Mouse (Mus musculus) gastrocnemius, postnatal 4 days (tissue): ENCODE results near the gene Tmem150c. TPM values are rescaled to one million over a fixed set of nuclear protein-coding genes. Genes with fewer than 3 reads are reported as not detected.

Source experiments
- DNase-seq, 2 experiments: peaks; one replicate each; pipeline ENCODE4 v3.0.0; 2021 to 2022; ENCODE audit warnings: low spot score in 2 of 2, mixed read lengths in 2 of 2
- long read RNA-seq, 2 experiments: library from polyadenylated mRNA; stranded (forward); transcript quantifications; one replicate each; pipeline ENCODE4 v2.0.0; 2021
- total RNA-seq, 2 experiments: library from RNA; stranded (reverse); gene quantifications; 2 replicates each; pipeline ENCODE4 v1.2.3; 2021

Gene Tmem150c
- total RNA-seq: 1 to 10 TPM; 5.1 to 5.7 TPM
- long read RNA-seq, experiment 1, partial matches to known transcripts: 1 of 3 reads
- long read RNA-seq, experiment 1, other reads (novel, unspliced or antisense): 2 of 3 reads
- long read RNA-seq, experiment 2, partial matches to known transcripts: 0 of 3 reads
- long read RNA-seq, experiment 2, other reads (novel, unspliced or antisense): 2 of 3 reads

DNA sequence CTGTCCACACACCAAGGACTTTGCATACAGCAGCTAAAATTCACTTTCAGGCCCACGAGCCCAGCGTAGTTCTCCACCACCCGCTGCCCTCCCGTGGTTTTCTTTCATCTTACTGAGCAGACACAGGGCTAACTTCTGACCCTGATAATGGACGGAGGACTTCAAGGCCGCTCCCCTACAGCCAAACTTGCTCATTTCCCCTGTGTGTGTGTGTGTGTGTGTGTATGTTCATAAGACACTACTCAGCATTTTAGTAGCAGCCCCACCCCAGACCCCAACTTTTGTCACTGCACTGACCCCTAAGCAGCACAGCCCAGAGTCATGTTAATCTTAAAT is at the start of gene Tmem150c:
TSS of gene Tmem150c (minus strand) at position 171 of the 336 bp plus-strand sequence.
- no peak for DNase-seq

DNA sequence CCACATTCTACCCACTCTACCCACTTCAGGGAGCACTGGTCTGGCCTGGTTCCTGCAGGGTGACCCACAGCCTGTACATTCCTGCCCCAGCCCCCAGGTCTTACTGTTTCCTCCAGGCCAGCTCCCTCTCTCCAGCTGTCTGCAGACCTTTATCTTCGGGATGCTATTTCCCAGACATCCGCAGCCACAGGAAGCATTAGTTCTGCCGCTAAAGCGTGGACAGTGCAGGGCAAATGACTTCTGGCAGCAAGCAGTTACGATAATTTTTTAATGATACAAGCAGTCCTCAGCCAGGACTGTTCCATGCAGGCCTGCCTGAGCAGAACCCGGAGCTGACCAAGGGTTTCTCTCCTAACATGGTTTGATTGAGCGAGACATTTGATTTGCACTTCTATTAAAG is 49.5 kb upstream of the Tmem150c start:
- no peak for DNase-seq

DNA sequence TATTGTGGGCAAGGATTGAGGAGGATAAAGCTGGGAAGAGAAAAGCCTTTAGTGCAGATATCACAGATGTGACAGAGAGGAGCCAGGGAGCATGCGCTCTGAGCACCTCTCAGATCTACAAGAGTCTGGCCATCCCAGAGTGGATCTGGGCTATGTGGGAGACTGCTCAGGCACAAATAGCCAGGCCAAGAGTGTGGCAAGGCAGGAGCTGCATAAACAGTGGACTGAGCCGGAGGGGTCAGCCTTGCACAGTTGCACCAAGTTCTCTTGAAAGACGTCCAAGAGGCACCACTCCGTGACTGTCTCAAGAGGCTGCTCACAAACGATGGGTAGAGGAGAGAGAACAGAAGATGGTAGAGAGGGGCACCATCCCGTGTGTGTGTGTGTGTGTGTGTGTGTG is 47.1 kb upstream of the Tmem150c start:
- no peak for DNase-seq

DNA sequence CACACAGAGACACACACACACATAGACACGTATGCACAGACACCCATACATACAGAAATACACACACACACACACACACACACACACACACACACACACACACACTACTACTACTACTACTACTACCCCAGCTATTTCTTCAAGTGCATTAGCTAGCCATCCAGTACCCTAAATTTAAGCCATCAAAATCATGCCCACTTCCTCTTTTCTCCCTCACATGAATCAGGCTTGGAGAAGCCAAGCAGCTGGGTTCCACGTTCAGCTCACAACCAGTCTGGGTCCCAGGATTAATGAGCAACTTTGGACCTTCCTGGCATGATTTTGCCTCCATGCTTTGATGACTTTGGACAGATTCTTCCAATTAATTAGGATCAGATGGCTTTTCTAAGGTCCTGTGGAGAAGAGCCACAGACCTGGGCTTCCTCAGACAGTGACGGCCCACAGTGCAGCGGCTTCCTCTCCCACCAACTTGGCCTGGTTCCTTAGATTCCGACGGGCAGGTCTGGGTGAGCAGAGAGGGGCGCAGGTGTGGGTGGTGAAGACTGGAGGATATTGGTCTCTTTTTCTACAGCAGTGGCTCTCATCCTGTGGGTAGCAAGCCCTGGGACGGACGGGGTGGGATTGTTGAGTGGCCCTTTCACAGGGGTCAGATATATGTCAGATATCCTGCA is 46.0 kb upstream of the Tmem150c start:
- no peak for DNase-seq

DNA sequence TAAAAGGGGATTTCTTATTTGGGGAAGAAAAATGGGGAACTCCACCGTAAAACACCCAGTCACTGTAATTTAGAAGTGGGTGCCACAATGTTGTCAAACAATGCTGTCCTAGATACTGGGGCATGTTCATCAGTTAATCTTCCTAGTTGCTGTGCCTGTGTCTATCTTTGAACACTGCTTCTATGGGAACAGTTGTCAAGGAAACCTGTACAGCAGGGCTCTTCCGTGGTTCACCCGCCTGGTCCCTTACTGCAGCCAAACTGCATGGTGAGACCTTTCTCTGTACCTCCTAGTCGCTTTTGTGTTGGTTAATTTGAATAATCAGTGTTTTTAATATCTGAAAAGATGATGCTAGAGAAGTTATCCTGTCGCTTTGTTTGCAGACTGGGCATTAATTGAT is 41.2 kb upstream of the Tmem150c start:
- no peak for DNase-seq

DNA sequence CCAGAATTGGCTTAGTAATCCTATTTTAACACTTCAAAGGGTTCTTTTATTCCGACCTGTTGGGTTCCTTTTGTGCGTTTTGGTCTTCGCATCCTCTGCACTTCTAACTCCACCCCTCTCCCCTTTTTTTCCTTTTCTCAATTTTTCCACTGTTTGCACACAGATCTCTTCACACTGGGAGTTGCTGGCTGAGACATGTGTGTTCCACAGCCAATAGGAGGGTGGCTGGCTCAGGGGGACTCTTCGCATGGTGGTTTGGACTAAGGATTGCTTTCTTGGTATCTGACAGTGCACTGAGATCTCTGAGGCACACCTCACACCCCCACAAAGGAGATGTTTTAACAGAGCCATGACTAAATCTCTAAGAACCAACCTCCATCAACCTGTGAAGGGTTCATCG is 40.7 kb upstream of the Tmem150c start:
- DNase-seq: no peak

DNA sequence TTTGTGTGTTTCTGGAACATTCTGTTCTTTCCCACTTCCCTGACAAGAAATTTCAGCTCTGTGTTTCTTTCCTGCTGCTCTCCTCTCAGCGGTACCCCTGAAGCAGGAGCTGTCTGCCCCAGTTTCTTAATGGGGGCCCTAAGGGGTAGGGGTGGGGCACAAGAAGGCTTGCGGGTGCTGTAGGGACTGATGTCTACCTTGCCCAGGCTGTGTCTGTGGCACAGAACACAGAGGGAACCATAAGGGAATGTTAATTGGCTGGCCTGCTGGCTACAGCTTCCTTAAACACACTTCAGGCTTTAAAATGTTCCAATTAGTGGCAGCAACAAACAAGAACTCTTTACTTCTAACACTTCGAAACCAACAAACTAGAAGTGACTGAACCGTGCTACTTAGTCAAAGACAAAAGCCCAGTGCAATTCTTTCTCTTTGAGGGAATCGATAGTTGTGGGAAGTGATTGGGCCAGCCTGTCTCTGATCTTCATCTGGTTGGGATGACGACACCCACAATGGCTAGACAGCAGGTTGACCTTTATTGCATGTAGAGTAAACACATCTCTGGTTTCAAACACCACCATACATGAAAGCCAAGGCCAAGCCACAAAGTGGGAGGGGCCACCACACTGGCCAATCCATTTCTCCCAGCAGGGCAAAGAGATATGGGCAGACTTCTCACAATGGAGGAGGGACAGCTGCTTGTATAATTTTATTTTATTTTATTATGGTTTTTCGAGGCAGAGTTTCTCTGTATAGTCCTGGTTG is 39.7 kb upstream of the Tmem150c start:
- no peak for DNase-seq

DNA sequence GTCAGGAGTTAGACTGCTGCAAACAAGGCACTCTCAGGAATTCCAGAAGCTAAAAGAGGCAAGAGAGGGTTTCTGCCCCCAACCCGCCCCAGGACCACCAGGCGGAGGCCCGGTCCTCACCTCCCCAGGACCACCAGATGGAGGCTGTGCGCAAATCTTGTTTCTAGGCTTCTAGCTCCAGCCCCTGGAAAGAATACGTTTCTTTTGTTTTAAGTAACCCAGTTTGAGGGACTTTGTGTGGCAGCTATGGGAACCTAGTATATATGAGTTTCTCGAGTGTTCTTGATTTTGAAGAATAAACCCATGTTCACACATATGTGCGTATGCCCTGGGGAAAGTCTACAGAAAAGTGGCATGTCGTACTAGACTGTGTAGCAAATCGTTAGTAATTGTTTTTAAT is 37.9 kb upstream of the Tmem150c start:
- DNase-seq: no peak

DNA sequence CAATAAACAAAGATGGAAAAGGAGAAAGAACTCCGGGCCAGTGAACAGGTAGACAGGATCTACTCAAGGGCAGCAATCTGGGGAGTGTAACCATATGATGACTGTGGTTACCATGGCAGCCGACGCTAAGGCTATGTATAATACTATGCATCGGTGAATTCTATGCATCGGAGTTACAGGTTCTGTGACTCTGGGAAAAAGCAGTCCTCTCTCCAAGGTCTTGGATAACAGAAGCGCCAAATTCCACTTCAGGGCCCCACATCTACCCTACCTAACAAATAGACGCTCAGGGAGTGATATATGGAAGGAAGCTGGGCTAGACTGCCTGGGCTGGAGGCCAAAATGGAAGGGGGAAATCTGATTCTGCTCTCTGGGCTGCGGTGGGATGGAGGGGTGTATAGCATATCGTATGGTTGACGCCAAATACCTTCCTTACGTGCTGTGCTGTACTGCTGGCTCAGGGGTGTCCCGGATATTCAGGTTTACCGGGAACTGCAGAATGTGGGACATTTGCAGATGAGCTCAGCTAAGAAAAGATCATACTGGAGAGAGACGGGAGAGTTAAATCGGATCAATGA is 37.3 kb upstream of the Tmem150c start:
- no peak for DNase-seq

DNA sequence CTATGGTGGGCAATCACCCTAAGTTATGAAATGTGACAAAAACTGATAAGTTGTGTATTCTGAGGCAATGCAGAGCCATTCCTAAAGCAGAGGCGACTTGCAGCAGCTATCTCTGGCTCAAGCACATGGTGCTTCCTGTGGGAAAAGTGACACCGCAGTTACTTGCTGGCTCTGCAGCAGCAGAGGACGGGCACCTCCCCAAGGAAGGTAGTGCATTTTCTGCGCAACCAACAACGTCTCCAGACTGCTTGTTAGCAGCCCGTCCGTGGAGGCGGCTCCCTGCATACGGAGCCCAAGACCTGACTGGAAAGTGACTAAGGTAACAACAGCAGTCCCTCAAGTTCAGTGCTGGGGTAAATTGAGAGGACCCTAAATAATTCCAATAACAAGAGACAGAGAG is 36.8 kb upstream of the Tmem150c start:
- DNase-seq: no peak

DNA sequence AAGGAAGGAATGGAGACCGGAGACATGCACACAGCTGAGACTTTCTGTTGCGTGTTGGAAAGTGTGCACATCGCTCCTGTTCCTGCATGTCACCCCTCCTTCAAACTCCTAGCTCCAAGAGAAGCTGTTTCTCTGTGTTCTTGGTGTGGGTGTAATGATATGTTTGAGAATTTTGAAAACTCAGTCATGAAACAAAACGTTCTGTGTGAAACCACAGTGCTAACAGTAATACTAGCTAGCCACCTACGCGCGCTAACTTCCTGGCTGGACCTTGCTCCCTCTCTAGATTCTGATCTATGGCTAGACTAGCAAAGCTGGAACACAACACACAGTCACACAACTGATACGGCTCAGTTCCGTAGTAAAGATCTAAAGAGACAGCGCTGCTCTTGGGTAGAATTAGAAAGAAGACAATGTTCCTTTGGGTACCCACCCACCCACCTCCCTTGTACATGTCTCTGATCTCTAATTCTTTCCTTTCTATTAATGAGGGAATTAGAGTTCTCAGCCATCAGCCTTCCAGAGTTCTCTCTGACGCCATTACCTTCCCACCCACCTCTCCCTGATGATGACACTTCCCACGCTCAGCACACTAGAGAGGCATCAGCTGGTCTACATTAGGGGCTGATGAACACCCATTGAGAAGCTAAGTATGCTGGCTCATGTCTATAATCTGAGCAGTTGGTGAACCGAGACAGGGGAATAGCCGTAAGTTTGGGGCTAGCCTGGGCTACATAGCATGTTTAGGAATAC is 32.0 kb upstream of the Tmem150c start:
- no peak for DNase-seq

DNA sequence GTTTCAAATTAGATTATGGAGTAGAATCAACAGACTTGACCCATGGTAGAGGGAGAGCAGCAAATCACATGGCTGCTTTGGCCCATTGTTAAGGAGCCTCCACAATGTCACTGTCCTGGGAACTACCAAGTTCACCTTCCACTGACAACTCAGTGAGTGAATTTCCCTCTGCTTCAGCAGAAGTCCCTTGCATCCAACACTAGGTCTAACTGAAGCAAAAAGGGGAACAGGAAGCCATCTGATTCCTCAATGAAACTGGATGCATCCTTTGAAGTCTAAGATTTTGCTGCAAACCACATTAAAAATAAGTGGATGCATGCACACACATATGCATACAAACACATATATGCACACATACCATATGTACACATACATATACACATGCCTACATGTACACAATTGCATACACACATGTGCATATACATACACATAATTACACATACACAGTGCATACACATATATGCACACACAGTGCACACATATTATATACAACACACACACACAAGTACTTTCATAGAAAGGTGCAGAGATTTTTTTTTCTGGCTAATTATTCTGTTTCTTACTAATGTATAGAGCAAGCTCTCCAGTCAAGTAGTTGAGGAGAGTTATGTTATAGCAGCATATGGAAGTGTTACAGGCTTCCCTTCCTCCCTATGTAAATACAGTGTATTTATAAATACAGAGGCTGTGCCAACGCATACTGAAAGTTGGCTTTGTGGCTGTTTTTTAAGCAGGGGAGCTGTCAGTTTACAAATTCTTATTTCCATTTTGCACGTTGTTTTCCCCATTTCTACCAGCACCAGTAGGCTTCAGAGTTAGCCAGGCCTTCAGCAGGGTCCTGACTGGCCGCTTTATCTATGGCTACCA is 27.7 kb upstream of the Tmem150c start:
- no peak for DNase-seq

DNA sequence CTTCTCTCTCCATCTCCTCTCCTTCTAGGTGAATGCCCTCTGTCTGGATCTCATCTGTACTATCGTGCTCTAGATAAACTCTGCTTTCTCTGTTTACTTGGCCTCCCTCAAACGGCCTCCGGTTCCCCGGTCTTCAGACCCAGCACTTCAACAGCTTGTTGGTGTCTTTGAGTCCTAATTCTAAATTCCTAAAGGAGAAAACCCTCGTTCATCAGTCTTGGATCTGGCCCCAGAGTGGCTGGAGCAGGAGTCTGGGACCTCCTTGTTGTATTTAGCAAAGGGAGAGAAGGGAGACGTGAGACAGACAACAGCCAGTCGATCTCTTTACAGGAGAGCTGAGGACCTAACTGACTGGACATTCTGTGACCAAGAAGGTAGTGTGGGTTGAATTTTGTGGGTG is 27.0 kb upstream of the Tmem150c start:
- no peak for DNase-seq

DNA sequence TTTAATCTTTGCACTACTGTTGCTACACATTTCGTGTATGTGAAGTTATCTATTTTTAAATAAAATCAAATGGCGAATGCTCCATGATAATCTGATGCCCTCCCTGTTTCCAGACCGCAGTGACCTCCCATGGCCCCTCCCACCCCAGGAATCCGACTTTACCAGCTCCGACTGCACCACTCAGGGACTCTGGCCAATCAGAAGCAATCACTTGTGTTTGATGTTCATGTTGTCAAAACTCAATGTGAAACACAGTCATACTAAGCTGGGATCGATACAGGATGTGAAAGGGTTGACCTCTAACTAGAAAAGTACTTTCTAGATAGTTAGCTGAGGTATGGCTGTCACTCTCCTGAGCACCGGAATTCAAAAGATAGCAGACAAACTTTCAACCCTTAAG is 26.3 kb upstream of the Tmem150c start:
- no peak for DNase-seq

DNA sequence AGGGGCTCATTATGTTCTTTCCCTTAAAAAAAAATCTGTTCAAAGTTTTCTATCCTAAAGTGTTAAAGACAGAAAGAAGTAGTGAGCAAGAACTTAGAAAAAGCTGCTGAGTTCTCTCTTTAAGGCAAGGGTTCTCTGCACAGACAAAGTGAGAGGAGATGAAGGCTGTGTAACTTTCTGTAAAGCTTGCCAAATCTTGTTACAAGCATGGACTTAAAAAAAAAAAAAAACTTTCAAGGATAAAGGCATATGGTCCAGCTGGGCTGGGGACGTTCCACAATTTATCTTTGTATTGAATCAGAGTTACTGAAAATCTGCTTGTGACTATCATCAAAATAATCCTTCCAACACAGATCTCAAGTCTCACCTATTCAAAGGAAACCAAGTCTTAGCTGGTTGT is 21.4 kb upstream of the Tmem150c start:
- no peak for DNase-seq

DNA sequence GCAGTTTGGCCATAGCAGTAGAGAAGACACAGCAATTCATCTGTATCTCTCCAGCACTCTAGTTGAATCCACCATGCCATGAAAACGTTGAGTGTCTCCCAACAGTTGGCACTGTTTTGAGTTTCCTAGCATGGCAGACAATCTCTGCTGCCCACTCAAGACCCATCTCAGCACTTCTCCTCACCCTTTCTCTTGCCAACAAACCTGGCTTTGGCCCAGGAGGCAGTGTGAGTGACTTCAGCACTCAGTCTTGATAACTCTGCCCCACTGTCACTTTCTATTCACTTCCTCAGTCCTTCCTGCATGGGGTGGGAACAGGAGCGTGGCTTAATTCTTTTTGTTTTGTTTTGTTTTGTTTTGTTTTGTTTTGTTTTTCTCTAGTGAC is 19.2 kb upstream of the Tmem150c start:
- DNase-seq: no peak

DNA sequence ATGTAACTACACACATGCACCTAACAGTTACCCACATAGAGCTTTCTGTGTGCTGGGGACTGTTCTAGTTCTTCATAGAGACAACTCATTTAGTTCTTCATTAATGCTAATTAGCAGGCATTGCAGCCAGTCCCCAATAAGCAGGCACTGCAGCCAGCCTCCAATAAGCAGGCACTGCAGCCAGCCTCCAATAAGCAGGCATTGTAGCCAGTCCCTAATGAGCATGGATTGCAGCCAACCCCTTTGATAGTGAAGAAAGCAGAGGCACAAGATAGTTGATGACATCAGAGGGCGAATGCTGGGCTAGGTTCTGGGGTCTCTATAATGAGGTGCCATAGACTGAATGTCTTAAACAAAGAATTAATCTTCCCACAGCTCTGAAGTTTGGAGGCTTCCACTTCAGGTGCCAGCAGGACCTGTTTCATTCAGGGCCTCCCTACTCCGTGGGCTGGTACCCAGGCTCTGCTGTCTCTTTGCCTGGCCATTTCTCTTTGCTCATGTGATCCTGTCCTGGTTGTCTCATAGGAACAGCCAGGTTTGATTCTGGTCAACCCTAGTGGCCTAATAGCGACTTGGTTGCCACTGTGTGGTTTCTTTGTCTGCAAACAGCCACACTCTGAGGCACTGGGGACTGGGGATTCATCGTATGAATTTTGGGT is 18.6 kb upstream of the Tmem150c start:
- no peak for DNase-seq

DNA sequence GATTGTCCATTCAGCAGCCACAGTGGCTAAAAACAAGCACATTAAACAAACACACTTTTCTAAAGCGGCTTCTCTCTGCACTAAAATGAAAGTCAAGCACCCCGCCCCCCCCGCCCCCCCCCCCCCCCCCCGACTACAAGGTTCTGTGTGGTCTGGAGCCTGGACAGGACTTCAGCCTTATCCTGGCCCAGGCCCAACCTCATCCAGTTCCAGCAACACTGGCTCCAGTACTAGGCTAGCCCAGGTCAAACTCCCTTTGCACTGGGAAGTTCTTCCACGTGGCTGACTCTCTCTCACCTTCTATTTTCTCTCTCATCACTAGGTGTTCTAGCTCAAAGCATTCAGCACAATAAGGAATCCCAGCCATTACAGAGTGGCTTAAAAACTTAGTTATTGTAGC is 17.9 kb upstream of the Tmem150c start:
- DNase-seq: no peak

DNA sequence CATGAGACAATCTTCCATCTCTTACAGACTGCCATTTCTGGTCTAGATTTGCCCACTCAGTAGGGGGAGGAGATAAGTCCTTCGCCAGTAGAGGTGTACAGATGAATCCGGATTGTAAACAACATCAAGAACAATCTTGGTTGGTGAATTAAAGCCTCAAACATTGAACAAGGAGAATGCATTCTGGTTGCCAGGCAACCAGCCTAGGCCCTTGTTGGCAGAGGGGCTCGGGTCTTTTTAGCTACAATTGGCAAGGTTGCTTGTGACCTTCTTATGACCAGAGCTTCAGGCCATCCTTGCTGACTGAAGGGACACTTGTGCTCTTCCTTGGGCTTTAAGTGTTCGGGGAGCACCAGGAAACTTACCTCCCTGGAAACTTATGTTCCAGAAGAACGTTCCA is 16.5 kb upstream of the Tmem150c start:
- no peak for DNase-seq

DNA sequence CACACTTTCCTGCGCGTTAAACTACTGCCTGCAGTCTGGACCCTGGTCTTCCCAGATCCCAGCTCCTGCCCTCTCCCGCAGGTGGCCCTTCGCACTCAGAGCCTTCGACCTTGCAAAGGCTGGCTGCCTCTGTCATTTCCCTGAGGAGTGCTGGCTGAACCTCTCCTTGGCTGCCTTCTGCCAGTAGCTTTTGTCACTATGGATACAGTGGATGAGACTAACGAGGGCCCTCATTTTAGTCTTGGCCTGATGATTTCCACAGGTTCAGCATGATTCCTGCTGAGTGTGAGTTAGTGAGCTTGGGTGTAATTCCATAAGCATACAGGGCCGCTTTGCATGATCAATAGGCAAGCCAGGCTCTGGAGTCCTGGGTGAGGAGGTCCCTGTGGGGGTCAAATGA is 16.0 kb upstream of the Tmem150c start:
- no peak for DNase-seq
